Mouse (Mus musculus): ENCODE results near the gene Prpf6.

Prpf6 gene

DNA sequence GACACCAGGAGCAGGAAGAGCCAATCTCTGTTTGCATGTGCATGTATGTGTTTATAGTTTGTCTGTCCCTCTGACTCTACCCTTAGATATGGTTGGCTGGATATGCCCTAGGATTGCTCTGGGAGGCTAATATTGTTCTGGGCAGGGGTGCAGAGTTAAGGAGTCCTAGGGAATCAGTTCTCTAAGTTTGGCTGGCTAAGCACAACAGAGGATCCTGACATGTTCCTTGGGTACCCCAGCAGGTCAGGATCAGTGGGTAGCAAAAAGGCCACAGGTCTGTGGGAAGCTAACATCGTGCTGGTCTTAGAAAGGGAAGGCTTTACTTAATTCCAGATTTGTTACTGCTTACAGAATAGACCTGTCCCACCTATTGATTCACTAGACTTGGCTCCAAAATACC lies 12.0 kb upstream of the Prpf6 start:
- no peak for DNase-seq (ENCODE audit: low read depth, low spot score)

DNA sequence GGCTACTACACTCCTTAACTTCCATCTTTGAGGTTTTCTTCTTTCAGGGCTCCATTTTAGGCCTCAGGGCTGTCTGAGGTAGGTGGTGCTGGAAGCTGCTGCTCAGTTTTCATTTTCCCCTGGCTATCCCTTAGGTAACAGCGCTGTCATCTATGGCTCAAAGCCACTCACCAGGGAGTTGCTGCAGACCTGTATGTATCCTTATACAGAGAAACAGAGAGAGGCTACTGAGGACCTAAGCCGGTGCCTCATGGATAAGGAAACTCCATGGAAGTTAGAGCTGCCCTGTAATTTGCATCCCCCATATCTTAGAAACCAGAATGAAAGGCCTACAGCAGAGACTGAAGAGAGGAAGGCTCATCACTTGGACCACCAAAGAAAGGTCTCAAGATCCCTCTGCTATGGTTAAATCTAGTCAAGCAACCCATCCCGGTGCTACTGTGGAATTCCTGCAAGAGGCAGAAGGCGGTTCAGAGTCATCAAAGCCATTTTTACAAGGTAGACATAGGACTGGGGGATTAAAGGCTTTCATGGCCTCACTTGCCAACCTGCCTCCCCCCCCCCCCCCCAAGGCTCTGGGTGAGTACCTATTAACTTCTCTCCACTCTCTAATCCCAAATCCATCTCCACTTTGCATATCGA lies 11.4 kb upstream of the Prpf6 start:
- DNase-seq (ENCODE audit: low read depth, low spot score): no peak

DNA sequence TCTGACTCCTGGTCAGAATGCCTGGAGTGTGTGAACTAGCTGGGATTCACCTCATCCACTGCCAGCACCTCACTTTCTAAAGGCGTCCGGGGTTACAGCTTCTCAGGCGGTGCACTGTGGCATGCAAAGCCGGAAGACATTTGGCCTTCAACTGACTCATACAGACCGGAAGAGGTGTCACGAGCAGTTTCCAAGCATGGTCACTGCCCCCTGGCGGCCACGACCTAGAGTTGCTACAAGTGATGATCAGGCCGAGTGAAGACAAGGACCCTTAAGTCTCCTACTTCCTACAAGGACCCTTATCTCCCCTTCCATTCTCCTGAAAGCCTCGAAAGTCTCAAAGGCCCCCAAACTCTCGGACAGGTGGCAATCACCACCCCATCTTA lies 10.7 kb upstream of the Prpf6 start:
- DNase-seq (ENCODE audit: low read depth, low spot score): peak; percentile 95

DNA sequence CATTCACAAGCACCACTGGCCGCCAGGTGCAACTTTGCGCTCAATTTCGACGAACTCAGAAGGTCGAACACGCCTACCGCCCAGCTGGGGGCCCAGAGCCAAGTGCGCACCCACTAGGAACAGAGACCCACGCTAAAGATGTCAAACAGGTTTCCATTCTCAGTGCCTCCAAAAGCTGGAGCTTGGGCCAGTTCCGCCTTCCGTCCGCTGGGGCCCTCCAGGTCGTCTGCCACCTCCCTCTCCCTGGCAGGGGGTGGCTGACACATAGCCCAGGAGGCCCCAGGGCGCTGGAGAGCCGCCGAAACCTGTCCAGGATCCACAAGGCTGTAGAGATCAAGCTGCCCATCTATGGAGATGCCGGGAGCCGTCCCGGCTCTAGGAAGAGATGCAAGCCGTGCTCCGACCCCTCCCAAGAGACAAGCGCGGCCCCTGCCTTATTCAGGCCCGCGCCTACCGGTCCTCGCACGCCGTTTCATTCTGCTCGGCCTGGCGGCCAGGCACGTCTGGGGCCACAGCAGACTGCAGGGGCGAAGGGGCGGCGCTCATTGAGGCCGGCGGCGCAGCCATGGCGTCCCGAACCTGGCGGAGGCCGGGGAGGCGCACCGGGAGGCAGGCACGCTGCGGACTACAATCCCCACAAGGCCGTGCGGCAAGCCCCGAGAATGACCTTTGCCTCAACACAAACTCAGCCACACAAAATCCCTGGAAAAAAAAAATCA lies 10.1 kb upstream of the Prpf6 start:
- DNase-seq (ENCODE audit: low read depth, low spot score): peak; percentile 84

DNA sequence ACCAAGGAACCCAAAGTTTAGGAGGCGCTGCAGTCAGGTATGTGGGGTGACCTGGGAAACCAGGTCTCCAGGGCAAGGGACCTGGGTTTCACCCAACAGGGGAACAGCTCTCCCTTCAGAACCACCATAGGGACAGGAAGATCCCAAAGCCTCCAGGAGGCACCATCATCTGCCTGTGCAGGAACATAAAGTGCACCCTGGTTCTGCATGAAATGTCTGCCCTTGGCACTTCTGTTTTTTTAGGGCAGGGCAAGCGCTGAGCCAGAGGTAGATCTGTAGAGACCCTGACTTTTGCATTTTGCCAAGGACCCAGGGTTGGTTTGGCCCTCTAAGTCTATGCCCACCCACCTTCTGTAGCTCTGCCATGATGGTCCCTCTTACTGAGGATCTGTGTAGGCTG lies 9.3 kb upstream of the Prpf6 start:
- no peak for DNase-seq (ENCODE audit: low read depth, low spot score)

DNA sequence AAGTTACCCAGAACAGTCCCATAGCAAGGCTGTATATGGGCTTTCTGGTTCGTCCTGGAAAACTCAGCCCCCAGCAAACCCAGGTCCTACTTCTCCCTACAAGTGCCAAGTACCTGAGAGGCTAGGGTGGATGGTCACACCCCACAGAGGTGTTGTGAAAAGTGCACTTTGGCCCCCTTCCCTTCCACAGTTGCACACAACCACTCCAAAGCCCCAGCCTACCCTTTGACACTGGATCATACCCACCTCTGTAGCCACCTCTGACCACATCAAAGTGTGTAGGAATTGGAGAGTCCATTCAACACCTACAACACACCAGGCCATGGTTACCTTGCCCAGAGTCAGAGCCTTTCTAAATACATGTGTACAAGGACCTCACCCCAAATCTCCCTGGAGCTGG lies 8.7 kb upstream of the Prpf6 start:
- no peak for DNase-seq (ENCODE audit: low read depth, low spot score)

DNA sequence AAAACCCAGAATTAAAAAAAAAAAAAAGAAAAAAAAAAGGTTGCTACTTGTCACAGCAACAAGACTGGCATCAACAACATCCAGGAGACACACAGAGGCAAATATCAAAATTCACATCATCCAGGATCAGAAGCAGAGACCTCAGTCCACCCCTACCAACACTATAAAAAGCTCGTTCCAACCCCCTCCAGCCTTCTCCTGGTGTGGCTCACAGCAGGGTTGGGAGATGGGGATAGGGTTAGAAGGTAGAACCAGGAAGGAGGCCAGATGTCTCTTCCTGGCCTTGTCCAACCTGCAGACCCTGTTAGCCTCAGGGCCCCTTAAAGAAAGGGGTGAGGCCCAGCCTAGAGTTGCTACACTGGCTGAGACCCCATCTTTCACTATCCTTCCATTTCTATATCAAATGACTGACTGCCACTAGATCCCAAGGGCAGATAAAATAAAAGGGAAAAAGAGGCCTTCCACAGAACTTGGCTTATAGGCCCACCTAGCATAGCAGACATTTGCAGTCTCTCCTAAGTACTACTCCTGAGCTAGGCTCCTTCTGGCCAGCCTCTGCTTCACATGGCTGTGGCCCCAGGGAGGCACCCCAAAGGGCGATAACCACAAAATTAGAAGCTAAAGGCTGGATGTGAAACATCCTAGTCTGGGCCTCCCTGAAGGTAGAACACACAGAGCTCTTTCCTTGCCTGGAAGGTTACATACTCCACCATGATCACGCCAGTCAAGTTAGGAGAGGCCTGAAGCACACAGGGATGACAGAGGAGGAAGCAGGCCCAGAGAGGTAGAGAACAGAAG lies 8.0 kb upstream of the Prpf6 start:
- DNase-seq (ENCODE audit: low read depth, low spot score): no peak

DNA sequence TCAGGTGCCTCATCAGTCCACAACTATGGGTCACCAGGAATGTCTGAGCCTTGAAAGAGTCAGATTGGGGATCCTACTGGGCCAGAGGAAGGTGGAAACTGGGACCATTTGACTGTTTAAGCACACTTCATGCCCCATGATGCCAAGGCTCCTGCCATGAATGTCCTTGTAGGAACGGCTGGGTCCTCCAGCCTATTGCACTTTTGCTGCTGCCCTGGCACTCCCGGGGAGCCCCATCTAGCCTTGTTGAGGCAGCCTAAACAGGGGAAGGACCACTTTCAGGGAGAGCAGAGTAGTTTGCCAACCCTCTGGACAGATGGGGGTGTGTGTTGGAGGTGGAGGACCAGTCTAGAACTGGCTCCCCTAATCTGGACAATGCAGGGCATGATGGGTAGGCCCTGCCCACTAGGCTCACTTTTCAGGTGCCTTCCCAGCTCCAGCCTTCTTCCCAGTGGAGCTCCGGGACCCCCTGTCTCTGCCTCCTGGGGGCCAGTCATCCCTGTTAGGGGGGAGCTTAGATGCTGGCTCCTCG lies 7.2 kb upstream of the Prpf6 start, which contains the start of gene Uckl1:
Gene Uckl1, minus strand, starts transcription at position 482 of the 532 bp plus-strand sequence.
- no peak for DNase-seq (ENCODE audit: low read depth, low spot score)

DNA sequence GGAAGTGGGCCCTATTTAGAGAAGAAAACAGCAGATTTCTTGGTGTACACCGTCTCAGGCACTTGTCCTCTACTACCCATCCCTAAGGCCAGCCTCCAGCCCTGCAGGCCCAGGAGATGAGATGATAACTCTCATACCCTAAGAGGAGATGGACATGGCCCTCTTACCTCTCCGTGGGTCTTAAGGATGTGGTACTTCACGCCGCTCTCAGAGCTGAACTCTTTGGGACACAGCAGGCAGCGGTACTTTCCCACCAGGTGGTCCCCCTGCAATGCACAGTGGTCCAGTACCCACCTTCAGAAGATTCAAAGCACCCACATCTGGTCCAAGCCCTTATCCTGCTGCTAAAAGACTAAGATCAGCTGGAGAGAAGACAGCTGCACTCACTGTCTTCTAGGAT lies 6.2 kb upstream of the Prpf6 start:
- DNase-seq (ENCODE audit: low read depth, low spot score): no peak

DNA sequence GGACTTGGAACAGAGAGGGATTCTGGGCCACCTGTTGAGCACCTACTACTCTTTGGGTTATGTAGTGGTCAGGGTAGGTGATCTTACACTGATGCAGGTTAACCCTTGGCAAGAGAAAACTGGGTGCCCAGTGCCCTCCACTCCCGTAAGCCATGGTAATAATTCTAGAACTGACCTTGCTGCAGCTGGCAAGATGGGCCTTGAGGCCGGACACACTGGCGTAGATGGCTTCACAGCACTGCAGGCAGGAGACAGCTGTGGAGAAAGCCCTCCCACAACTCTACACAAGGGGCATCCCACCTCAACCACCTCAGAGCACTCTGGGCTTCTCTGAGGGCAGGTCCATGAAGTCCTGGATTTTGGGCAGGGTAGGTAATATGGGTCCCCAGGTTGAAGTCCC lies 5.5 kb upstream of the Prpf6 start:
- DNase-seq (ENCODE audit: low read depth, low spot score): no peak

DNA sequence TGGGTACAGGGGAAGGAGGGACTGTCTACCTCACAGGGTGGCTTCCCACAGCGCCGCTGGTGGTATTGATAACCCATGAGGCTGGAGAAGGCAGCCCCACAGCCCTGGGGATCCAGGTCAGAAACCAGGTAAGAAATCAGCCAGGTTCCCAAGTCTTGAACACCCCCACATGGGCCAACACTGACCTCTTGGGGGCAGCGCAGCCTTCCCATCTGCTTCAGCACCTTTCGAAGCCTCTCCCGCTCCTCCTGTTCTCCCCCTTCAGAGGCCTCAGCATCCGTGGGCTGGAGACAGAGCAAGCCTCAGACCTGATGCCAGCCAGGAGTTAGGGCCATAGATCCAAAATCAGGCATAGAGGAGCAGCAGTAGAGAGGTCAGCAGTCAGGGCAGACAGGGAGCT lies 3.9 kb upstream of the Prpf6 start:
- DNase-seq (ENCODE audit: low read depth, low spot score): no peak

DNA sequence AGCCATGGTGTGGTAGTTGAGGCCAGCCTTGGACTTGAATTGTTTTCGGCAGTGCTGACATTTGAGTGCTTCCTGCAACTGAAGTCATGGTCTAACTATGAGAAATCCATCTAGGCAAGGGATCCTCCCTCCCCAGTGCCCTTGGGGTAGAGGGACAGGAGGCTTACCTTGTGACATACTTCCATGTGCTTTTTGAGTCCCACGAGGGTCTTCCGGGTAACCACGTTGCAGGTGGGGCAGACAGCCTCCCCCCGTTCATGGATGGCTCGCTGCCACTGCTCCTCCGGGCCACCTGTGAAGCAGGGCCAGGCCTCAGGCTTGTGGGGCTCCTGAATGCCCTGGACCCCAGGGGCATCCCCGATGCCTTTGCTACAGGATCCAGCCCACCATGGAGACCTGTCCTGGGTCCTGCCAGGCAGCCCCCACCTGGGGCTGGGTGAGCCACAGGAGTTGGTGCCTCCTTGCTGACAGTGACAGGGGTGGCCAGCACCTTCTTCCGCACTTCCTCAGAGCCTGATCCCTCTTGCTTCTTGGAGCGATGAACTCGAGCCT lies 3.4 kb upstream of the Prpf6 start:
- DNase-seq (ENCODE audit: low read depth, low spot score): no peak

DNA sequence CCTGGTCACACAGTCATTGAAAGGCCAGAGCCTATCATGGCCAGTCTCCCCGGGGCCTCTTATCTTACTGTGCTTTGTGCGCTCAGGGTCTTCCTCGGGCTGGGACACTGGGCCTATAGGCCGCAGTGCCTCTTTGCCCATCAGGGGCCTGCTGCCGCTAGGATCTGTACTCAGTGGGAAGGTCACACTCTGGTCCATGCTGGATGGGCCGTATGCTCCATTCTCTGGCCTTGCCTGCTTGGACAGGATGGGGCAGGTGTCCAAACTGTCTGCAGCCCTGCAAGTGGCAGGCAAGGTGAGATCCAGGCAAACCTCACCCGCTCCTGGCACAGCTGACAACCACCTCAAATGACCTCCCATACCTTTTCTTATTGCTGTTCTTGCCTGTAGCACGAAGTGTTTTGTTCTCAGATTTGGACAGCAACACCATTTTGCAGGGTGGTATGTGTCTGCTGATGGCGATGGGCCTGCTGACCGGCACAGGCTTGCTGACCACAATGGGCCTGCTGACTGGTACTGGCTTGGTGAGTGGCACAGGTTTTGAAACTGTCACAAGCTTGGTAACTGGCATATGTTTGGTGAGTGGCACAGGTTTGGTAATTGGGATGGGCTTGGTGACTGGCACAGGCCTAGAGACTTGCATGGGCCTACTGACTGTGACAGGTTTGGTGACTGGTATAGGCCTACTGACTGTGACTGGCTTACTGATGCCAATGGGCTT lies 2.5 kb upstream of the Prpf6 start:
- DNase-seq (ENCODE audit: low read depth, low spot score): no peak

DNA sequence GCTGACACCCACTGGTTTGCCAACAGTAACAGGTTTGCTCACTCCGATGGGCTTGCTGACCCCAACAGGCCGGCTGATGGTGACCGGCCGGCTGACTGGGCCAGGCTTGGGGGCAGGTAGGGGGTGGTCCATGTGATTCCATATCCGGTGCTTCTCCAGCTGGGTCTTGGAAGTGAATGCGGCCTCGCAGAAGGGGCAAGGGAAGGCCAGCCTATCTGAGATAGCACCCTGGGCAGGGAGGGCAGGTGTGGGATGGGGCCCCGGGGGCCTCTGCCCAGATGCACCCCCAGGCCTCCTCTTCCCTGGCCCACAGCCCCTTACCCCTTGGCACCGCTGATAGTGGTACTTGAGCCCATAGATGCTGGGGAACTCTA lies 1.9 kb upstream of the Prpf6 start:
- no peak for DNase-seq (ENCODE audit: low read depth, low spot score)

DNA sequence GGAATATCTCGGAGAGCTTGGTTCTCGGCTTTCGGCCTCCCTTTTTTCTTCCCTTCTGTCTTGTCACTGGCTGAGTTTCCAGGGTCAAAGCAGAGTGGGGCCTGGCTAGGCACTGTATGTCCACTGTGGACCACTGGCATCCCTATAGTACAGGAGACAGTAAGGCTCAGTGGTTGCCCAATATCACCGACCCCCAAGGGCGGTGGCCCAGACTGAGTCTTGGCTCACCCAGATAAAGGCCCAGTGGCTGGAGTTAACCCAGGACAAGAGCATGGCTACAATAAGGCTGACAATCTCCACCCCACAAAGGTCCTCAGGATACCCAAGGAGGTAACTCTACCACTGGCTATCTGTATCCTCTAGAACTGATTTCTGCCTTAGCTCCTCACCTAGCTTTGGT lies 1.2 kb upstream of the Prpf6 start:
- DNase-seq (ENCODE audit: low read depth, low spot score): no peak

DNA sequence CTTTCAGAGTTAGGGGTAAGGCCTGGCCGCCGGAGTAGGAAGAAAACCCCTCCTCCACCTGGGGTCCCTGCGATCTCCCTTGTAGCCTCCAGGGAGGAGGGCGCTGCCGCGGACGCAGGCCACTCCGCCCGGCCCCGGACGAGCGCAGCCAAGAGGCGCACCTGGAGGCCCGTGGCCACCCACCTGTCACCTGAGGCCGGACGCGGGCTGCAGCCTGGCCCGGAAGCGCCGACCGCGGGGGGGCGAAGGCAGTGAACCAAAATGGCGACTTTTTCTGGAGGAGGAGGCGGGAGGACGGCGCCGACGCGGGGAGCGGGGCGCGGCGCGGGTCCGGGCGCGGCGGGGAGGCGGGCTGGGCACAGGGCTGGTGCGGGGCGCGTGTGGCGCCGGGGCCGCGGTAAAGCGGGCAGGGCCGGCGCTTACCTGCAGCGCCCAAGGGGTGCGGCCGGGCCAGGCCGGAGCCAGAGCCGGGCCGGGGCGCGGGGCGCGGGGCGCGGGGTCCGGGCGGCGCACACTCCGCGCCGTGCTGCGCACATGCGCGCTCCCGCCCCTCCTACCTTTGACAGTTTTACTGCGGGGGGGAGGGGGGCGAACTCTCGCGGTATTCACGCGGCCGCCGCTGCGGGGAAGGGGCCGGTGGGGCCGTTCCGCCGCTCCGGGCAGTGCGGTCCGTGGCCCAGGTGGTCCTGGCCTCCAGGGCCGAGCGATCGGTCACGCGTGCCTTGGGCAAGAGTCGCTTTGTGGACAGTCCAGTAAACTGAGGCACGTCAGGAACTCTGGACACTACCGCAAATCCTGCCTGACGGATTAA lies 768 bp downstream of the Prpf6 start, which contains the start of gene Zfp512b:
Gene Zfp512b, minus strand, starts transcription at position 573 of the 811 bp plus-strand sequence.
- DNase-seq (ENCODE audit: low read depth, low spot score): peak; percentile 84

DNA sequence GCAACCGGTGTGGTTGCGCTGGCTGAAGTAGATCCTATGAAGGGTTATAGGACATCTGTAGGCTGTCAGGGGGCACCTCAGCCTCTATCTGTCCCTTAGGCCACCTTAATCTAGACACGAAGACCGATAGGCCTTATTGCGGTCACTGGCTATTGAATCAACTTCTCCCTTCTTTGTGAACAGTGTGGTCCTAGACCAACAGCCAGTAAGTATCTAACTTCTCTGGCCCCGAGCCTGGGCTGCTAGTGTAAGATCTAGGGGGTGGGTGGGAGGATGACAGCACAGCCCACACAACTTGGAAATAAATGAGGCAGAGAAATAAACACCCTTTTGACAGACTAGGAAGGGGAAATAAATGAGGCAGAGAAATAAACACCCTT lies 1.4 kb downstream of the Prpf6 start:
- no peak for DNase-seq (ENCODE audit: low read depth, low spot score)

DNA sequence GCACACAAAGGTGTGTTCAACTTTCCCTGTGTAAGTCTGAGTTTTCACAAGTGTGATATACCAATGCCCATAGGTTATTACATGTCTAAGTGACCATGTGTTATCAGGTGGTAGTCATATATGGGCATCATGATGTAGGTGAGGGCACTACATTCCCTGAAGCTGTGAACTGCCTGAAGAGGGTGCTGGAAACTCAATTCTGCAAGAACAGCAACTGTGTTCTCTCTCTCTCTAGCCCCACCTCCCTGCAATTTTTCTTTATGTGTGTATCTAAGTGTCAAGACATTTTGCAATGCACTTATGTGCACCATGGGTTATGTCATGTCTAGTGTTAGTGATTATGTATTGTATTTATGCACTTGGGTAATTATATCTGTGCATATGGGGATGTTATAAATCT lies 2.3 kb downstream of the Prpf6 start:
- peak; percentile 41 for DNase-seq (ENCODE audit: low read depth, low spot score)

DNA sequence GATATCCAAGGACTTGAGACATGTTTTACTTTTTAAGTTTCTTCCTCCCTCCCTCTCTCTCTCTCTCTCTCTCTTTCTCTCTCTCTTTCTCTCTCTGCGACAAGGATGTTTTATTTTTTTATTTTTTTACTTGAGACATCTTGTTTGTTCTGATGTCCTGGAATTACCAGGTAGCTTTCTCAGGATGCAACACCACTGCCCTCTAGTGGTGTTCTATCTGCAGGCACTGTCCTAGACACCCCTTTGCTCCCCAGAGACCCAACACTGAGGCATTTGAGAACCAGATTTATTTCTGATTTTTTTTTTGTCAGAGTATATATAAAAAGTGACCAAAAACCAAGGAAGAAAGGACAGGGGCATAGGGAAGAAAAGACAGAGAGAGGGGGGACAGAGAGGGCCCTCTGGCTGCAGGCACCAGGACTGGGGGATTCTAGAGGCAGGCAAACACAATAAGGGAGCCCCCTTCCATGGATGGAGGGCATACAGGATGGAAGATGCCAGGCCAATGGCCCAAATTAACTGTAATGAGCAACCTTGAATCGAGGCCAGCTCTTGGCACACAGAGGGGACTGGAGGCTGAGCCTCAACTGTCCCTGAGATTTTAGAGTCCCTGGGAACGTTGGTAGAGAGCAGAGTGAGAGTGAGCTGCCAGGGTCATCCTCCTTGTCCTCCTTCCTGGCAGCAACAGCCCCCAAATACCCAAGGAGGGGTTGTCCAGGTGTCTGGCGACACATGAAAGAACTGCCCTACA lies 3.5 kb downstream of the Prpf6 start:
- DNase-seq (ENCODE audit: low read depth, low spot score): peak; percentile 56

Data from A20 (cell line).